Mouse (Mus musculus) ES-E14 (cell line): ENCODE measurements around the gene Gm29776. TPM values are rescaled to one million over a fixed set of nuclear protein-coding genes. Genes with fewer than 3 reads are reported as not detected.

Source experiments
- DNase-seq: peaks from one replicate; pipeline ENCODE4 v3.0.0-alpha.2; 2013; ENCODE audit warnings: low read depth, low spot score
- H3K27ac ChIP-seq: 2 replicates; pipeline ENCODE4 v1.5.1; 2012; ENCODE audit warnings: low read depth, mild to moderate bottlenecking, low read length, moderate library complexity, mixed read lengths; ENCODE audit not compliant: poor library complexity, insufficient read depth, severe bottlenecking
- H3K36me3 ChIP-seq: 2 replicates; pipeline ENCODE4 v1.6.1; 2012; ENCODE audit warnings: mild to moderate bottlenecking, low read length, moderate library complexity, mixed read lengths; ENCODE audit not compliant: control insufficient read depth, poor library complexity, insufficient read depth, severe bottlenecking
- H3K4me1 ChIP-seq, 2 experiments: fragments of 150-350 bp in 1 of 2; sonication (generic) in 1 of 2; 2 replicates each; pipeline ENCODE4 v1.6.1; 2012; ENCODE audit warnings: low read length in 2 of 2, mild to moderate bottlenecking in 1 of 2, mixed read lengths in 1 of 2; ENCODE audit not compliant: control insufficient read depth in 2 of 2, insufficient read depth in 2 of 2, poor library complexity in 1 of 2
- H3K4me3 ChIP-seq, 2 experiments: fragments of 150-350 bp in 1 of 2; sonication (generic) in 1 of 2; 2 replicates each; pipeline ENCODE4 v1.5.1; 2012; ENCODE audit warnings: low read length in 2 of 2, low read depth in 1 of 2, mild to moderate bottlenecking in 1 of 2, mixed read lengths in 1 of 2; ENCODE audit not compliant: insufficient read depth in 1 of 2, poor library complexity in 1 of 2, severe bottlenecking in 1 of 2
- H3K9ac ChIP-seq: 2 replicates; pipeline ENCODE4 v1.6.1; 2012; ENCODE audit warnings: low read depth, mild to moderate bottlenecking, low read length, mixed read lengths; ENCODE audit not compliant: poor library complexity, insufficient read depth, severe bottlenecking
- H3K9me3 ChIP-seq: fragments of 150-350 bp; sonication (generic); 2 replicates; pipeline ENCODE4 v1.6.1; 2012; ENCODE audit warnings: low read depth, mild to moderate bottlenecking, low read length; ENCODE audit not compliant: control insufficient read depth, insufficient read depth
- CHD2 ChIP-seq: IDR thresholded peaks from 2 replicates; pipeline ENCODE4 v1.6.1; 2014; ENCODE audit warnings: mild to moderate bottlenecking, low read depth, low read length, inconsistent platforms
- HCFC1 ChIP-seq: IDR thresholded peaks from 2 replicates; pipeline ENCODE4 v1.6.1; 2012; ENCODE audit warnings: low read length, inconsistent platforms, borderline replicate concordance; ENCODE audit not compliant: insufficient read depth
- MAFK ChIP-seq: IDR thresholded peaks from 2 replicates; pipeline ENCODE4 v1.6.1; 2014; ENCODE audit warnings: mild to moderate bottlenecking, low read depth, low read length, inconsistent platforms; ENCODE audit not compliant: insufficient read depth
- ZC3H11A ChIP-seq: IDR thresholded peaks from 2 replicates; pipeline ENCODE4 v1.6.1; 2012; ENCODE audit warnings: low read depth, mild to moderate bottlenecking, inconsistent platforms, low read length, borderline replicate concordance
- ZNF384 ChIP-seq: IDR thresholded peaks from 2 replicates; pipeline ENCODE4 v1.6.1; 2012; ENCODE audit warnings: low read depth, low read length, inconsistent platforms
- in situ Hi-C, 2 experiments: fragments of 600-800 bp; cut with MboI; formaldehyde crosslinking; loops; one replicate each; pipeline ENCODE4 v1.15.1; 2025; ENCODE audit warnings: low sequenced_read_pairs in 2 of 2, inconsistent platforms in 1 of 2; ENCODE audit not compliant: unreplicated experiment in 2 of 2
- total RNA-seq: library from RNA; depleted of rRNA; stranded (reverse); fragments of 300-350 nt; gene quantifications from 2 replicates; pipeline ENCODE4 v1.2.3, GENCODE M21; 2012

The Gm29776 gene
- total RNA-seq, 1 experiment: 0.09 TPM

DNA sequence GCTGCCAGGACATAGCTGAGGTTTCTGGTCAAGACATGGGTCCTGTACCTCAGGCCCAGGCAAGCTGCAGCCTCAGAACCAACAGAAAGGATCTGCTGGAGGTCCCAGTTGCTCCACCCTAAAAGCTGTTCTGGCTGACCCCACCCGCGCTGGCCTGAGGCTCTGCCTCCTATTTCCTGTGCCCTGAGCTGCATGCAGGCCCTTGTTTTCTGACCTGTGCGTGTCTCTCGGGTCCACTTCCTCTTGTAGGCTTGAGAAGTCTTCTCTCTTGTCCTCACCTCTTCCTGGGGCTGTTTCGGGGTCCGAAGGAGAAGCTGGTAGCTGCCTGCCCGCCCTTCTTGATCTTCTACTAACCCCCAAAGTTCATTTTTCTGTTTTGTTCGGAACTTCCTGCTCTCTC, 14.2 kb upstream of the Gm29776 start:
- Histone ChIP-seq H3K36me3 (no peaks in the 10 kb centered on the region), H3K9me3 (no peaks in the 10 kb centered on the region), H3K4me1 (peaks cover 0 to 7% of the 10 kb centered on the region in 2 experiments; a peak in 1 of 4 replicates), H3K27ac (no peak overlapping the region), H3K4me3 (no peak overlapping the region), H3K9ac (no peak overlapping the region)
- TF ChIP-seq ZNF384: no peak
- no peak for TF ChIP-seq HCFC1
- DNase-seq: no peak
- in situ Hi-C loops: loop anchor here in 1 of 2 experiments (10.0 kb wide), 1 partner anchor 72 kb away; the partner anchor contains the start of gene Slc7a8

GRCm38 (mm10) chr14:54712074-54712473, 13.4 kb upstream of the Gm29776 start, which contains the start of gene Cebpe:
TSS of gene Cebpe (minus strand) at chr14:54712174.
- Histone ChIP-seq H3K9me3 (no peaks in the 10 kb centered on the region), H3K9ac (peak within 1 kb of the TSS; percentile 38), H3K4me1 (peaks cover 0 to 7% of the 10 kb centered on the region in 2 experiments; a peak in 1 of 4 replicates), H3K36me3 (no peaks in the 10 kb centered on the region), H3K27ac (no peak within 1 kb of the TSS), H3K4me3 (peak within 1 kb of the TSS; percentile 32 to 50; a peak in 2 of 4 replicates)
- in situ Hi-C loops: loop anchor here in 1 of 2 experiments (10.0 kb wide), 1 partner anchor 73 kb away; the partner anchor contains the start of gene Slc7a8
- TF ChIP-seq CHD2 (no peak), HCFC1 (no peak), MAFK (no peak)
- no peak for DNase-seq

- no peak overlapping the region for H3K4me3 ChIP-seq
- H3K27ac ChIP-seq: no peak overlapping the region
- H3K36me3 ChIP-seq: no peaks in the 10 kb centered on the region
- in situ Hi-C loops: no loop called here
- H3K4me1 ChIP-seq: peaks cover 0 to 11% of the 10 kb centered on the region in 2 experiments; a peak in 1 of 4 replicates
- TF ChIP-seq ZC3H11A (no peak), HCFC1 (no peak), MAFK (no peak), ZNF384 (no peak), CHD2 (no peak)
- H3K9ac ChIP-seq: no peak overlapping the region
- DNase-seq: no peak
- H3K9me3 ChIP-seq: no peaks in the 10 kb centered on the region
These were observed 10.4 kb upstream of the Gm29776 start for GRCm38 (mm10) chr14:54709054-54709453.

DNA sequence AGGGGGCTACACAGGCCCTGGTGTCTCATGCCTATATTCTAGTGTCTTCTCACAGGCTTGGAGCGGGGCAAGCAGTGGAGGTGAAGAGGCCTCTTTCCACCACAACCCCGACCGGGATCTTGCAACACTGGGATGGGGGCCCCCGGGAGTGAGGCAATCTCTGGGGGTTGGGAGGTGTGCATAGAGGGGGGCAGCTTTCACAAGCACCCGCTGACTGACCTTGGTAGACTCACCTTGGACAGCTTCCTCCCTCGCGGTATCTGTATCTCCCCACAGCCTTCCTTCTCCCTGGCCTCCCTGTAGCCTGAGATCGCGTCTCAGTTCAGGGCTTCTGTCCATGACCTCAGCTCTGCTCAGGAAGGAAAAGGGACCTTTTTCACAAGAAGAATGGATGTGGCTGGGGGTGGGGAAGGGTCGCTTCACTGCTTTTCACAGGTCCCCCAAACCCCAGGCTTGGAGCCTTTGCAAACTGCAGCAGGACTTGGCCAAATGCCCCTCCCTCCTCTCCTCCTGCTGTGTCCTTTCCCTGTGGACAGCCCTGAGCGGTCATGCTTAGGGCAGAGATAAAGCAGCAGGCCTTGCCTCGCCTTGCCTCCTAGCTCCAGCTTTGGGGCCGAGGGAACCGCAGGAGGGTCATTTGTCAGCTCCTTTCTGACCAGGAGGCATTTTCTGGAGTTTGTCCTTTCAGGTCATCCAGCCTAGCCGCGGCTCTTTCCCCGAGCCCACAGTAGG, 8.1 kb upstream of the Gm29776 start:
- Histone ChIP-seq H3K36me3 (no peaks in the 10 kb centered on the region), H3K9ac (no peak overlapping the region), H3K4me3 (no peak overlapping the region), H3K4me1 (peaks cover 0 to 11% of the 10 kb centered on the region in 2 experiments; a peak in 1 of 4 replicates), H3K27ac (no peak overlapping the region), H3K9me3 (no peaks in the 10 kb centered on the region)
- in situ Hi-C loops: no loop called here
- no peak for DNase-seq
- TF ChIP-seq CHD2 (no peak), MAFK (no peak), ZC3H11A (no peak), ZNF384 (no peak), HCFC1 (no peak)

GRCm38 (mm10) chr14:54705844-54706243, 7.2 kb upstream of the Gm29776 start:
- Histone ChIP-seq H3K4me1 (peaks cover 0 to 7% of the 10 kb centered on the region in 2 experiments; a peak in 1 of 4 replicates), H3K4me3 (no peak overlapping the region), H3K36me3 (no peaks in the 10 kb centered on the region), H3K9me3 (no peaks in the 10 kb centered on the region), H3K27ac (no peak overlapping the region), H3K9ac (no peak overlapping the region)
- TF ChIP-seq HCFC1: no peak
- TF ChIP-seq CHD2: no peak
- TF ChIP-seq MAFK: no peak
- TF ChIP-seq ZNF384: no peak
- no peak for TF ChIP-seq ZC3H11A
- in situ Hi-C loops: no loop called here
- DNase-seq: no peak
